Mouse (Mus musculus) heart, embryonic 13.5 days (tissue): ENCODE data around the gene Etfrf1. TPM values are rescaled to one million over a fixed set of nuclear protein-coding genes. Genes with fewer than 3 reads are reported as not detected.

Experiments
- ATAC-seq: fragments of 200-750 bp; cut with Nextera tagmentation; 2 replicates; pipeline ENCODE4 v1.8.0; 2017; ENCODE audit warnings: moderate TSS enrichment; ENCODE audit not compliant: insufficient number of reproducible peaks, low FRiP score, low TSS enrichment; ENCODE audit errors: extremely low read depth
- H3K27ac ChIP-seq: fragments of 300-500 bp; sonication (generic); replicated peaks from 2 replicates; pipeline ENCODE4 v1.5.1; 2015; ENCODE audit warnings: moderate library complexity, mild to moderate bottlenecking, inconsistent platforms
- H3K27me3 ChIP-seq: fragments of 300-500 bp; sonication (generic); replicated peaks from 2 replicates; pipeline ENCODE4 v1.6.1; 2015; ENCODE audit warnings: mild to moderate bottlenecking, inconsistent platforms
- H3K36me3 ChIP-seq: fragments of 300-500 bp; sonication (generic); 2 replicates; pipeline ENCODE4 v1.6.1; 2015; ENCODE audit warnings: mild to moderate bottlenecking, inconsistent platforms
- H3K4me1 ChIP-seq: fragments of 300-500 bp; sonication (generic); 2 replicates; pipeline ENCODE4 v1.6.1; 2015; ENCODE audit warnings: inconsistent platforms
- H3K4me2 ChIP-seq: fragments of 300-500 bp; sonication (generic); 2 replicates; pipeline ENCODE4 v1.6.1; 2015; ENCODE audit warnings: inconsistent platforms, mild to moderate bottlenecking, moderate library complexity
- H3K4me3 ChIP-seq: fragments of 300-500 bp; sonication (generic); 2 replicates; pipeline ENCODE4 v1.5.1; 2015; ENCODE audit warnings: moderate library complexity, mild to moderate bottlenecking, inconsistent platforms
- H3K9ac ChIP-seq: fragments of 300-500 bp; sonication (generic); 2 replicates; pipeline ENCODE4 v1.6.1; 2015; ENCODE audit warnings: inconsistent platforms, mild to moderate bottlenecking, moderate library complexity
- H3K9me3 ChIP-seq: fragments of 300-500 bp; sonication (generic); 2 replicates; pipeline ENCODE4 v1.6.1; 2016; ENCODE audit warnings: inconsistent platforms
- WGBS: fragments of 180-500 bp; shearing (Covaris S2); methylation state at CpG from one replicate; pipeline ENCODE4 v1.1.7; 2015; ENCODE audit warnings: mixed read lengths; 5-methylcytosine and 5-hydroxymethylcytosine counted together
- polyA plus RNA-seq: library from polyadenylated mRNA; unstranded; fragments of >200 nt; fragmentation: Nextera tagmentation; extraction: Ambion mirVana; gene quantifications from 2 replicates; pipeline ENCODE4 v1.2.1, GENCODE M21; 2015

Etfrf1 gene
- polyA plus RNA-seq, 1 experiment from 2014 or later: 52.7 TPM

GRCm38 (mm10) chr6:145193446-145193845 is 17.5 kb upstream of the Etfrf1 start:
- H3K36me3 ChIP-seq: no peaks in the 10 kb centered on the region
- WGBS: 66% methylated on average over 11 of the region's 11 CpGs
- ATAC-seq: no peak
- no peak overlapping the region for H3K4me2 ChIP-seq
- no peaks in the 10 kb centered on the region for H3K4me1 ChIP-seq
- no peaks in the 10 kb centered on the region for H3K9me3 ChIP-seq
- no peak overlapping the region for H3K27ac ChIP-seq
- H3K27me3 ChIP-seq: no peaks in the 10 kb centered on the region; the same call in 1 of the 2 replicates
- H3K4me3 ChIP-seq: no peak overlapping the region
- no peak overlapping the region for H3K9ac ChIP-seq

GRCm38 (mm10) chr6:145197949-145198686 is 12.8 kb upstream of the Etfrf1 start:
- ATAC-seq: no peak
- H3K27ac ChIP-seq: no peak overlapping the region

DNA sequence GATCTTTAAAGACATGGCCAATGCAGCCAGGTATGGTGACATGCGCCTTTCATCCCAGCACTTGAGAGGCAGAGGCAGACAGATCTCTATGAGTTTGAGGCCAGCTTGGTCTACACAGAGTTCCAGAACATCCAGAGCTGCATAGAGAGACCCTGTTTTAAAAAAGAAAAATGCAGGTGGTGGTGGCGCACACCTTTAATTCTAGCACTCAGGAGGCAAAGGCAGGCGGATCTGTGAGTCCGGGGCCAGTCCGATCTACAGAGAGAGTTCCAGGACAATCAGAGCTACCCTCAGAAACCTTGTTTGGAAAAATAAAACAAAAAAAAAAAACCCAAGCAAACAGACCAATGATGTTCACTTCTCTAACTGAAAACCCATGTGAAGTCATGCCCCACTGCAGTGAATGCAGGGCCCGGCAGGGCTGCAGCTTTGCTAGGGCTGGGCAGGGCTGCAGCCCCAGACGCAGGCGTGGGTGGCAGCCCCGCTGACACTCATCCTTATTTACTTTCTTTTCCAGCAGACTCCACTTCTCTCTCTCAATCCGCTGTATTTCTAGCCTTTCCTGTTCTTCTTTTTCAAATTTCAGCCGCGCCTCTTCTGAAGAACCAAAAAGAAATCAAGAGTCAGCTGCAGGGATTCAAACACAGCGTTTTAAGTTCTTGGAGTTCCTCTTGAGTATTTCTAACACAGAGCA is 8.4 kb upstream of the Etfrf1 start:
- H3K36me3 ChIP-seq: no peaks in the 10 kb centered on the region
- ATAC-seq: no peak
- H3K4me1 ChIP-seq: peaks cover 7% of the 10 kb centered on the region; the same call in 1 of the 2 replicates
- H3K4me2 ChIP-seq: no peak overlapping the region
- 79% methylated on average over 13 of the region's 13 CpGs for WGBS
- no peaks in the 10 kb centered on the region for H3K27me3 ChIP-seq
- H3K27ac ChIP-seq: no peak overlapping the region
- H3K9me3 ChIP-seq: no peaks in the 10 kb centered on the region
- no peak overlapping the region for H3K4me3 ChIP-seq
- H3K9ac ChIP-seq: no peak overlapping the region

More at GRCm38 (mm10) chr6:145197949-145198686, 12.8 kb upstream of the Etfrf1 start:
- H3K4me1 ChIP-seq: peaks cover 5% of the 10 kb centered on the region; the same call in 1 of the 2 replicates
- no peaks in the 10 kb centered on the region for H3K36me3 ChIP-seq
- H3K9me3 ChIP-seq: no peaks in the 10 kb centered on the region
- no peak overlapping the region for H3K4me2 ChIP-seq
- no peaks in the 10 kb centered on the region for H3K27me3 ChIP-seq
- H3K9ac ChIP-seq: no peak overlapping the region
- no peak overlapping the region for H3K4me3 ChIP-seq
- WGBS: 86% methylated on average over 8 of the region's 8 CpGs

GRCm38 (mm10) chr6:145204440-145204839 is 6.5 kb upstream of the Etfrf1 start:
- no peaks in the 10 kb centered on the region for H3K36me3 ChIP-seq
- H3K4me2 ChIP-seq: no peak overlapping the region
- H3K27me3 ChIP-seq: no peaks in the 10 kb centered on the region
- no peak overlapping the region for H3K4me3 ChIP-seq
- H3K9me3 ChIP-seq: no peaks in the 10 kb centered on the region
- H3K9ac ChIP-seq: no peak overlapping the region
- ATAC-seq: no peak
- peaks cover 7% of the 10 kb centered on the region; the same call in 1 of the 2 replicates for H3K4me1 ChIP-seq
- no peak overlapping the region for H3K27ac ChIP-seq
- WGBS: 87% methylated on average over 6 of the region's 6 CpGs

DNA sequence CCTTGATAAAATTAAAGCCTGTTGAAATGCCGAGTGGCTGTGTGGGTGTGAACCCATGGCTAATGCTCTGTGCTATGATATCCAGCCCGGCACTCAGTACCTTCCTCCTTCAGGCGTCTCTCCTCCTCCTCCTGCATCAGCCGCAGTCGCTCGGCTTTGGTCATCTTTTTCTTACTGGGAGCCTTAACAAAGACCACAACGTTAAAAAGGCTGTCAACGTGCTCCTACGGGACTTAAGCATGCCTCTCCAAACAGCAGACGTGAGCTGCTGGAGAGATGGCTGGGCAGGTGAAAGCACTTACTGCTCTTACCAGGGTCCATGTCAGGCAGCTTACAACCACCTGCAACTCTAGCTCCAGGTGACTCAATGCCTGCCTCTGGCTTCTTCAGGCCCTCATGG is 5.8 kb upstream of the Etfrf1 start:
- WGBS: 69% methylated on average over 10 of the region's 10 CpGs

GRCm38 (mm10) chr6:145210056-145210680 is 766 bp upstream of the Etfrf1 start:
- ATAC-seq: no peak
- Histone ChIP-seq H3K36me3 (peaks cover 10% of the 10 kb centered on the region), H3K4me2 (peak overlapping the region; percentile 86), H3K4me3 (peak overlapping the region; percentile 86), H3K9me3 (no peaks in the 10 kb centered on the region), H3K27ac (peak overlapping the region; percentile 28; the same call in 1 of the 2 replicates), H3K27me3 (no peaks in the 10 kb centered on the region), H3K4me1 (peaks cover 21% of the 10 kb centered on the region), H3K9ac (peak overlapping the region; percentile 74)
- 33% methylated on average over 8 of the region's 8 CpGs for WGBS

More for the DNA sequence above, 5.8 kb upstream of the Etfrf1 start:
- H3K27me3 ChIP-seq: no peaks in the 10 kb centered on the region
- no peak for ATAC-seq
- H3K4me2 ChIP-seq: no peak overlapping the region
- H3K9me3 ChIP-seq: no peaks in the 10 kb centered on the region
- H3K36me3 ChIP-seq: no peaks in the 10 kb centered on the region
- H3K4me3 ChIP-seq: no peak overlapping the region
- no peak overlapping the region for H3K27ac ChIP-seq
- H3K4me1 ChIP-seq: peaks cover 10% of the 10 kb centered on the region
- H3K9ac ChIP-seq: no peak overlapping the region

- Histone ChIP-seq H3K4me1 (peaks cover 21% of the 10 kb centered on the region), H3K9ac (peak overlapping the region; percentile 95), H3K4me2 (peak overlapping the region; percentile 81), H3K4me3 (peak overlapping the region; percentile 86), H3K27ac (peak overlapping the region; percentile 99), H3K27me3 (no peaks in the 10 kb centered on the region), H3K9me3 (no peaks in the 10 kb centered on the region), H3K36me3 (peaks cover 23% of the 10 kb centered on the region)
- ATAC-seq: no peak
- 2% methylated on average over 21 of the region's 21 CpGs for WGBS
Observed at GRCm38 (mm10) chr6:145211376-145212305, 707 bp downstream of the Etfrf1 start.

DNA sequence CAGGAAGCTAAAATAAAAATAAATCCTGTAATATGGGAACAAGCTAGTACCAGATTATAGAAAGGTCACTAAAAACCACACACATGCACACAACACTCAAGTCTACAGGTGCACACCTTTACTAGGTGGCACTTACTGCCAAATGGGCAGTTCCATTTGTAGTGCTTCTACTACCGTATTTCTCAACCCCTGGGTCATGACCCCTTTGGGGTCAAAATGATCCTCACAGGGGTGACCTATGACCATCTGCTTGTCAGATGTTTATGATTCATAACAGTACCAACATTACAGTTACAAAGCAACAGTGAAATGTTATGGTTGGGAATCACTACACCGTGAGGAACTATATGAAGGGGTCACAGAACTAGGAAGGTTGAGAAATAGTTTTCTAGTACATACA is 3.0 kb downstream of the Etfrf1 start:
- Histone ChIP-seq H3K4me2 (no peak overlapping the region), H3K9me3 (no peaks in the 10 kb centered on the region), H3K4me3 (no peak overlapping the region), H3K4me1 (peaks cover 21% of the 10 kb centered on the region), H3K9ac (no peak overlapping the region), H3K27me3 (no peaks in the 10 kb centered on the region), H3K36me3 (peaks cover 36% of the 10 kb centered on the region), H3K27ac (no peak overlapping the region)
- ATAC-seq: no peak
- WGBS: 89% methylated on average over 2 of the region's 2 CpGs

GRCm38 (mm10) chr6:145215826-145216225 is 4.9 kb downstream of the Etfrf1 start:
- Histone ChIP-seq H3K4me1 (peaks cover 13% of the 10 kb centered on the region), H3K27me3 (no peaks in the 10 kb centered on the region), H3K36me3 (peaks cover 46% of the 10 kb centered on the region), H3K9ac (no peak overlapping the region), H3K27ac (no peak overlapping the region), H3K9me3 (no peaks in the 10 kb centered on the region), H3K4me2 (no peak overlapping the region), H3K4me3 (no peak overlapping the region)
- 85% methylated on average over 3 of the region's 3 CpGs for WGBS
- no peak for ATAC-seq

DNA sequence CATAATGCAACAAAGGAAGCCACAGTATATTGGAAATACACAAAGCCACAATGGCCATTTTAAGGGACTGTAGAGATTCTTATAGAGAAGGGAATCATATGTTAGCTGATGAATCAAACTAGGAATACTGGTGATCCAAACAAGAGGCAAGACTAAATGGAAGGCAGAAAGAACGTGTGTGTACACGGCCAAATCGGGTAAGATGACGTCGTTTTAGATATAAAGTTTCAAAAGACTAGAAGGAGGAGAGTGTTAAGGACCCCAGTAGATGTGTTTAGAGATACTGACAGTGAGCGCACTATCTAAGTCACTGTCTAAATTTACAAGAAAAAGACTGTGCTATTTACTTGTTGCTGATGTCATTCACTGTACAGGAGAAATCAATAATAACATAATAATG is 13.3 kb downstream of the Etfrf1 start:
- Histone ChIP-seq H3K4me1 (no peaks in the 10 kb centered on the region), H3K27me3 (no peaks in the 10 kb centered on the region), H3K4me2 (no peak overlapping the region), H3K4me3 (no peak overlapping the region), H3K9me3 (no peaks in the 10 kb centered on the region), H3K27ac (no peak overlapping the region), H3K36me3 (peaks cover 39% of the 10 kb centered on the region), H3K9ac (no peak overlapping the region)
- no peak for ATAC-seq
- 83% methylated on average over 6 of the region's 6 CpGs for WGBS
